Mouse (Mus musculus) midbrain, embryonic 13.5 days (tissue): ENCODE data around the gene Ccdc28b. TPM values are rescaled to one million over a fixed set of nuclear protein-coding genes. Genes with fewer than 3 reads are reported as not detected.

Experiments used
- ATAC-seq: fragments of 200-750 bp; cut with Nextera tagmentation; 2 replicates; pipeline ENCODE4 v1.8.0; 2017; ENCODE audit warnings: mild to moderate bottlenecking, moderate TSS enrichment, moderate library complexity
- H3K27ac ChIP-seq: fragments of 300-500 bp; sonication (generic); 2 replicates; pipeline ENCODE4 v1.5.1; 2015; ENCODE audit warnings: inconsistent platforms, mild to moderate bottlenecking, moderate library complexity
- H3K27me3 ChIP-seq: fragments of 300-500 bp; sonication (generic); 2 replicates; pipeline ENCODE4 v1.6.1; 2015; ENCODE audit warnings: mild to moderate bottlenecking, inconsistent platforms
- H3K36me3 ChIP-seq: fragments of 300-500 bp; sonication (generic); 2 replicates; pipeline ENCODE4 v1.6.1; 2015; ENCODE audit warnings: mild to moderate bottlenecking, inconsistent platforms
- H3K4me1 ChIP-seq: fragments of 300-500 bp; sonication (generic); replicated peaks from 2 replicates; pipeline ENCODE4 v1.6.1; 2015; ENCODE audit warnings: inconsistent platforms
- H3K4me2 ChIP-seq: fragments of 300-500 bp; sonication (generic); replicated peaks from 2 replicates; pipeline ENCODE4 v1.6.1; 2015; ENCODE audit warnings: moderate library complexity, mild to moderate bottlenecking, inconsistent platforms
- H3K4me3 ChIP-seq: fragments of 300-500 bp; sonication (generic); replicated peaks from 2 replicates; pipeline ENCODE4 v1.5.1; 2015; ENCODE audit warnings: mild to moderate bottlenecking, inconsistent platforms
- H3K9ac ChIP-seq: fragments of 300-500 bp; sonication (generic); replicated peaks from 2 replicates; pipeline ENCODE4 v1.6.1; 2015; ENCODE audit warnings: mild to moderate bottlenecking, inconsistent platforms
- H3K9me3 ChIP-seq: fragments of 300-500 bp; sonication (generic); 2 replicates; pipeline ENCODE4 v1.6.1; 2016; ENCODE audit warnings: mild to moderate bottlenecking, inconsistent platforms
- WGBS: fragments of 180-500 bp; shearing (Covaris S2); methylation state at CpG from one replicate; pipeline ENCODE4 v1.1.7; 2015; 5-methylcytosine and 5-hydroxymethylcytosine counted together
- polyA plus RNA-seq: library from polyadenylated mRNA; unstranded; fragments of >200 nt; fragmentation: Nextera tagmentation; extraction: Ambion mirVana; gene quantifications from 2 replicates; pipeline ENCODE4 v1.2.1, GENCODE M21; 2015

Gene Ccdc28b
- 133 and 137 TPM in 2 replicates for polyA plus RNA-seq

DNA sequence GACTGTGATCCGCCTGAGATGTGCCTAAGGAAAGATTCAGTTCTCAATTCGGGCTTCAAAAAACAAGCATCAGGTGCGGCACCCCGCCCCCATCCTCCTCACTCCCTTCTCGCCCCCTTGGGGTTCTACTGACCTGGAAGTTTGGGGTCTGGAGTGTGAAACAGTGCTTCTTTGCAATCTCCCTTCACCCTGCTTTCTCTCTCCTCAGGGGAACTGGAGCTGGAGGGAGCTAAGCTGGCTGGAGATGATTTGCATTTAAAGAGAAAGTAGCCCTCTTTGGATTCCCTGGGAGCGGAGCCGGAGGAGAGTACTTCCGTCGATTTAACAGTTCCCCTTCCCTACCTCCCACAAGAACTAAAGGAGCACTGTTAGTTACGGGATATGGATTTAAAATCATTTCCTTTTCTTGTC lies at the start of gene Ccdc28b:
Ccdc28b (minus strand) TSS at position 267 of the 411 bp plus-strand sequence.
- peak within 1 kb of the TSS; percentile 93 for H3K27ac ChIP-seq
- peak within 1 kb of the TSS; percentile 73 for H3K4me2 ChIP-seq
- WGBS = under 1% methylated on average over 10 of the region's 10 CpGs
- H3K4me1 ChIP-seq = peaks cover 51% of the 10 kb centered on the region
- ATAC-seq = peak; percentile 40
- peak within 1 kb of the TSS; percentile 58 for H3K4me3 ChIP-seq
- no peaks in the 10 kb centered on the region for H3K9me3 ChIP-seq
- peaks cover 43% of the 10 kb centered on the region for H3K36me3 ChIP-seq
- no peaks in the 10 kb centered on the region for H3K27me3 ChIP-seq
- H3K9ac ChIP-seq = peak within 1 kb of the TSS; percentile 74

GRCm38 (mm10) chr4:129672878-129673449 lies 49.2 kb upstream of the Ccdc28b start:
- Histone ChIP-seq H3K27me3 (no peaks in the 10 kb centered on the region), H3K27ac (peak overlapping the region; percentile 93), H3K4me3 (peak overlapping the region; percentile 93), H3K4me2 (peak overlapping the region; percentile 89), H3K36me3 (peaks cover 26% of the 10 kb centered on the region), H3K4me1 (peaks cover 20% of the 10 kb centered on the region), H3K9me3 (no peaks in the 10 kb centered on the region), H3K9ac (peak overlapping the region; percentile 47; the same call in 1 of the 2 replicates)
- WGBS = 8% methylated on average over 10 of the region's 10 CpGs
- ATAC-seq = no peak

DNA sequence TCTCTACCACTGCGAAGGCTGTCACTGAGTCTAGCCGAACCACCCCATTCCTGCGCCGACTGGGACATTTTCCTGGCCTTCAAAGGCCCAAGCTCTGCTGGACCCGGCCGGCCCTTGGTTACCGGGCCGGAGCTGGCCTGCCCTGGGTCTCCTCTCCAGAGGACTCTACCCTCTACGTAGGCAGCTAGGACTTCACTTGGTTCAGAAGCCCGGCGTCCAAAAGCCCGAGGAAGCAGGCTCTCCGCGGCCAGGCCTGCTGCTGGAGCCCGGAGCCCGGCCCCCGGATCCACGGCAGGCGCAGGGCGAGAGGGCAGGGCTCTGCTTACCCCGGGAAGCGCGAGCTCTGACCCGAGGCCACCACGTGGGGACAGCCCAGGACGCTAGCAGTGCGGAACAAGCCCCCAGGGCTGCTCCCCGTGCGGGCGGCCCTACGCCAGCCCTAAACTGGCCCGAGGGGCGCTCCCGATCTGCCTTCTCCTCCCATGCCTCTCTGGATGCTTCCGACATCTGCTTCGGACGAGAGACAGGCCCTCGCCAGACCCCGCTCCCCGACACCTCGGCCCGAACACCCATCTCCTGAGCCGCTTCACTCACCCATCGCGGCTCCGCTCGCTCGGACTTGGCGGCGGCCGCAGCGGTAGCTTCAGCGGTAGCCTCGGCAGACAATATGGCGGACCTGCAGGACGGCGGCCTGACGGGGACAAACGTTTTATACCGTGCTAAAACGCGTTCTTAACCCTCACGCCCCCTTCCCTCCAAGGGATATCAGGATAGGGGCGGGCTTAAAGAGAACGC lies 48.5 kb upstream of the Ccdc28b start, which contains the start of gene Kpna6:
Kpna6 (minus strand) TSS at position 685 of the 795 bp plus-strand sequence.
- Histone ChIP-seq H3K4me3 (peak within 1 kb of the TSS; percentile 93), H3K9me3 (no peaks in the 10 kb centered on the region), H3K36me3 (peaks cover 20% of the 10 kb centered on the region), H3K27ac (peak within 1 kb of the TSS; percentile 93), H3K4me1 (peaks cover 20% of the 10 kb centered on the region), H3K4me2 (peak within 1 kb of the TSS; percentile 89), H3K9ac (peak within 1 kb of the TSS; percentile 93), H3K27me3 (no peaks in the 10 kb centered on the region)
- WGBS = under 1% methylated on average over 64 of the region's 65 CpGs
- ATAC-seq = peak; percentile 91

GRCm38 (mm10) chr4:129671491-129672082 lies 47.8 kb upstream of the Ccdc28b start:
- peak overlapping the region; percentile 89 for H3K4me2 ChIP-seq
- H3K27me3 ChIP-seq = no peaks in the 10 kb centered on the region
- H3K9ac ChIP-seq = peak overlapping the region; percentile 93
- peaks cover 13% of the 10 kb centered on the region for H3K36me3 ChIP-seq
- H3K4me1 ChIP-seq = peaks cover 20% of the 10 kb centered on the region
- H3K9me3 ChIP-seq = no peaks in the 10 kb centered on the region
- H3K27ac ChIP-seq = peak overlapping the region; percentile 93; the same call in 1 of the 2 replicates
- peak; percentile 19; the same call in 1 of the 2 replicates for ATAC-seq
- 8% methylated on average over 12 of the region's 12 CpGs for WGBS
- H3K4me3 ChIP-seq = peak overlapping the region; percentile 93

DNA sequence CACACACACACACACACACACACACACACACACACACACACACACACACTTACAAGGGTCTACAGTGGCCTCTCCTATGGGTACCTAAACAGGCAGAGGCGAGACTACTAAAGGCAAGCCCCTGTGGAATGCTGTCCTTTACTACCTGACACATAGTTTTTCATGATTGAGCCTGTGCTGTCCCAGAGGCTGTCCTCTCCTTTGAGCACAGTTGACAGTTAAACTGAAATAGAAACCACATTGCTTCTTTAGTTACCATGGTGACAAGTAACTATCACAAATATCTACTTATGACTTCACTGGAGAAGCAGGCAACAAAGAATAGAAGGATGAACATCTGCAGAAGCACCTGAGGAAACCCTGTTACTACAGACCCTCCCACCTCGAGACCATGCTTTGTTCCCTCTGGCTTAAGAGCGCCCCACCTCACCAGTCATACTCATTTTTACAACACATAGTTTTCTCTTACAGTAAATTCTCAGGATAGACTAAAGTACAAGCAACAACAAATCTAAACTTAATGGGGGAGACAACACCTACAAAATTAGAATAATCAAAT lies 38.6 kb upstream of the Ccdc28b start:
- Histone ChIP-seq H3K36me3 (peaks cover 42% of the 10 kb centered on the region), H3K4me2 (no peak overlapping the region), H3K9me3 (no peaks in the 10 kb centered on the region), H3K4me3 (no peak overlapping the region), H3K27ac (no peak overlapping the region), H3K4me1 (no peaks in the 10 kb centered on the region; the same call in 1 of the 2 replicates), H3K9ac (no peak overlapping the region), H3K27me3 (no peaks in the 10 kb centered on the region)
- ATAC-seq = no peak
- WGBS = 86% methylated on average over 3 of the region's 3 CpGs

- ATAC-seq = no peak
- no peaks in the 10 kb centered on the region; the same call in 1 of the 2 replicates for H3K4me1 ChIP-seq
- H3K36me3 ChIP-seq = peaks cover 50% of the 10 kb centered on the region
- H3K4me2 ChIP-seq = no peak overlapping the region
- no peaks in the 10 kb centered on the region for H3K27me3 ChIP-seq
- no peak overlapping the region for H3K27ac ChIP-seq
- no peak overlapping the region for H3K9ac ChIP-seq
- WGBS = 95% methylated on average over 3 of the region's 3 CpGs
- no peaks in the 10 kb centered on the region for H3K9me3 ChIP-seq
- no peak overlapping the region for H3K4me3 ChIP-seq
These were observed 37.8 kb upstream of the Ccdc28b start for GRCm38 (mm10) chr4:129661584-129661983.

DNA sequence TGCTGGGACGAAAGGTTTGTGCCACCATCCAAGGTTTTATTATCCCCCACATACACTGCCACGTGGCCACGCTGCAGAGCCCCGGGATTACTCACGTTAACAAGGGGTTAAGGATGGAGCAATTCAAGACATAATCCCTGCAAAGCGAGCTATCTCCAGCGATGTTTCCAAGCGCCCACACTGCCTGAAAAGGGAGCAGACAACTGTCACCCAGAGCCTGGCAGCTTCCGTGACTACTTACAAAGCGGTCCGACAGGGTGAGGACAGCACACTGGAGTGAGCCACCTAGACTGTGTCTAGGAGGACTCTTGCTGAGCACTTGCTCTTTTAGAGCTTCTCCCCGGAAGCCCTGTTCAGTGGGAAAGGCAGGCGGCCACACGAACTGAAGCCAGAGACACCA lies 31.0 kb upstream of the Ccdc28b start:
- Histone ChIP-seq H3K4me2 (no peak overlapping the region), H3K27me3 (no peaks in the 10 kb centered on the region), H3K4me1 (no peaks in the 10 kb centered on the region), H3K36me3 (peaks cover 87% of the 10 kb centered on the region), H3K27ac (no peak overlapping the region), H3K9ac (no peak overlapping the region), H3K9me3 (no peaks in the 10 kb centered on the region), H3K4me3 (no peak overlapping the region)
- WGBS = 90% methylated on average over 14 of the region's 14 CpGs
- ATAC-seq = no peak

- no peak for ATAC-seq
- Histone ChIP-seq H3K36me3 (peaks cover 93% of the 10 kb centered on the region), H3K9ac (no peak overlapping the region), H3K4me2 (no peak overlapping the region), H3K4me1 (no peaks in the 10 kb centered on the region), H3K4me3 (no peak overlapping the region), H3K27me3 (no peaks in the 10 kb centered on the region), H3K27ac (no peak overlapping the region), H3K9me3 (no peaks in the 10 kb centered on the region)
- WGBS = 95% methylated on average over 8 of the region's 8 CpGs
These were observed 26.6 kb upstream of the Ccdc28b start for GRCm38 (mm10) chr4:129650359-129650758.

- no peaks in the 10 kb centered on the region for H3K9me3 ChIP-seq
- H3K4me1 ChIP-seq = no peaks in the 10 kb centered on the region
- no peak overlapping the region for H3K4me3 ChIP-seq
- WGBS = 79% methylated on average over 1 of the region's 1 CpGs
- ATAC-seq = no peak
- no peak overlapping the region for H3K27ac ChIP-seq
- no peak overlapping the region for H3K4me2 ChIP-seq
- peaks cover 86% of the 10 kb centered on the region for H3K36me3 ChIP-seq
- H3K9ac ChIP-seq = no peak overlapping the region
- no peaks in the 10 kb centered on the region for H3K27me3 ChIP-seq
These were observed 24.9 kb upstream of the Ccdc28b start for GRCm38 (mm10) chr4:129648656-129649055.

DNA sequence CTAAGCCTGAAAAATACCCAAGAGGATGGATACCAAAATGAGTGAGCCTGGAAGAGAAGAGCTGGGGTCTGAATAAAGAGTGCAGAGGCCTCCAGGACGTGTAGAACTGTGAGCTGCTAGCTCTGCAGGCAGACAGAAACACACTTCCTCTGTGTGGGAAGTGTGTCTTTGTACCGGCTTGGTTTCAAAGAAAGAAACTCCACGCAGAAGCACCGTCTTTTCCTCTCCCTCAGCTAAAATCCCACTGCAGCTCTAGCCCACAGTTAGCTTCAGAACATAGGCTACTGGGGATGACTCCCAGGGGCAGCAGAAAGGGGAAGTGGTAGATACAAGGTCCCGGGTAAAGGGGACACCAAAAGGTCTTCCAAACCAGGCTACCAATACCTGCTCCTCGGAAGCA lies 21.5 kb upstream of the Ccdc28b start:
- no peak overlapping the region for H3K9ac ChIP-seq
- no peak for ATAC-seq
- peaks cover 6% of the 10 kb centered on the region for H3K4me1 ChIP-seq
- H3K27me3 ChIP-seq = no peaks in the 10 kb centered on the region
- no peak overlapping the region for H3K27ac ChIP-seq
- 90% methylated on average over 6 of the region's 6 CpGs for WGBS
- no peak overlapping the region for H3K4me2 ChIP-seq
- H3K4me3 ChIP-seq = no peak overlapping the region
- H3K9me3 ChIP-seq = no peaks in the 10 kb centered on the region
- peaks cover 57% of the 10 kb centered on the region for H3K36me3 ChIP-seq

DNA sequence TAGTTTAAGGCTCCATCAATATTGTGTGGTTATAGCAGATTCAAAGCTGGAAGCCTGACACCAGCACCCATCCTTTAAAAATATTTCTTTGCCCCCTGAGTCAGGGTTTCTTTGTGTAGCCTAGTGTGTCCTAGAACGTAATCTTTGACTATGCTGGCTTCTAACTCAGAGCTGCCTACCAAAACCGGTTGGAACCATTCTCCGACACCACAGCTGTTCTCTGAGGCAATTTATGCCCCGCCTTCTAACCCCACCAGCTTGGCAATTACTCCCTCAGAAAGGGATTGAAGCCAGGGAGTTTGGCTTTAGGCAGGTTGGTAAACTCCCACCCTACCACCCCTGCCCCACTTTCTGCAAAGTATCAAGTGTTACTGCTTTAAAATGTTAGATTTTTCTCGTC lies 18.0 kb upstream of the Ccdc28b start:
- no peak overlapping the region for H3K4me3 ChIP-seq
- no peaks in the 10 kb centered on the region for H3K9me3 ChIP-seq
- H3K9ac ChIP-seq = no peak overlapping the region
- H3K27me3 ChIP-seq = no peaks in the 10 kb centered on the region
- H3K36me3 ChIP-seq = peaks cover 48% of the 10 kb centered on the region
- H3K27ac ChIP-seq = no peak overlapping the region
- ATAC-seq = no peak
- H3K4me2 ChIP-seq = 0 out of 2 replicates have a peak overlapping the region, but pooled peaks have one; percentile 9
- WGBS = 61% methylated on average over 5 of the region's 5 CpGs
- peaks cover 33% of the 10 kb centered on the region for H3K4me1 ChIP-seq
